Comparison of ENCODE assay signal across 28 mouse cellular contexts in genomic region chr7:137084651-137085050, GRCm38 (mm10).
DNase-seq lines count a peak whose midpoint lies in the region; ATAC-seq lines count a peak whose summit lies in the region.
"Had no signal": no experiment of that assay in that cellular context is flagged by ENCODE, and none has a peak within 500 bp of the region (broad histone marks: within the 10 kb centered on the region; RNA-seq: fewer than 3 reads in every experiment).

No protein-coding gene starts in this region.

- no peak overlapping the region for H3K9ac ChIP-seq in kidney, embryonic 15.5 days
- H3K9ac ChIP-seq in limb, embryonic 13.5 days, result no peak overlapping the region
- H3K9ac ChIP-seq: embryonic facial prominence, embryonic 12.5 days; embryonic facial prominence, embryonic 15.5 days; forebrain, embryonic 13.5 days; heart, embryonic 13.5 days; hindbrain, embryonic 14.5 days had no signal

- DNase-seq in kidney, adult 11 months, result peak; percentile 57
- peak; percentile 9 to 59 for DNase-seq in kidney, adult 8-10 months
- DNase-seq in kidney, postnatal 10 days, result no peak
- no peak for DNase-seq in limb, embryonic 10.5 days (ENCODE audit: low spot score)
- no peak for DNase-seq in adrenal gland, postnatal 10 days
- DNase-seq: adrenal gland, postnatal 14 days; B cell, adult 2 months; cerebellum, adult 11 months; cerebellum, adult 2 months; cerebellum, adult 9-11 months; cerebellum, postnatal 25 days; gastrocnemius, postnatal 10 days; gastrocnemius, postnatal 36 days; heart, adult 2 months; heart, postnatal 14 days; heart, postnatal 4 days had no signal

- no peaks in the 10 kb centered on the region for H3K36me3 ChIP-seq in kidney, embryonic 15.5 days
- H3K36me3 ChIP-seq in limb, embryonic 13.5 days, result no peaks in the 10 kb centered on the region
- H3K36me3 ChIP-seq in limb, embryonic 10.5 days, result no peaks in the 10 kb centered on the region
- H3K36me3 ChIP-seq: embryonic facial prominence, embryonic 12.5 days; embryonic facial prominence, embryonic 15.5 days; G1E; heart, embryonic 10.5 days; heart, embryonic 13.5 days had no signal

- WGBS in kidney, embryonic 15.5 days, result 83% methylated on average over 7 of the region's 7 CpGs
- 75% methylated on average over 7 of the region's 7 CpGs for WGBS in limb, embryonic 13.5 days
- 92% methylated on average over 7 of the region's 7 CpGs for WGBS in limb, embryonic 10.5 days

- H3K27ac ChIP-seq in kidney, embryonic 15.5 days, result no peak overlapping the region
- peak overlapping the region; percentile 82 for H3K27ac ChIP-seq in limb, embryonic 13.5 days
- no peak overlapping the region for H3K27ac ChIP-seq in limb, embryonic 10.5 days
- H3K27ac ChIP-seq: embryonic facial prominence, embryonic 12.5 days; embryonic facial prominence, embryonic 15.5 days; forebrain, embryonic 13.5 days; heart, adult 2 months; heart, embryonic 10.5 days; hindbrain, embryonic 14.5 days had no signal

- H3K27me3 ChIP-seq in kidney, embryonic 15.5 days, result peaks cover 4% of the 10 kb centered on the region
- H3K27me3 ChIP-seq in limb, embryonic 13.5 days, result peaks cover 15% of the 10 kb centered on the region
- peaks cover 39% of the 10 kb centered on the region for H3K27me3 ChIP-seq in limb, embryonic 10.5 days (ENCODE audit: low read depth, poor library complexity, severe bottlenecking)
- H3K27me3 ChIP-seq: CH12.LX; embryonic facial prominence, embryonic 12.5 days; embryonic facial prominence, embryonic 15.5 days; Patski had no signal

- no peaks in the 10 kb centered on the region for H3K9me3 ChIP-seq in kidney, embryonic 15.5 days (replicated peaks)
- no peaks in the 10 kb centered on the region for H3K9me3 ChIP-seq in limb, embryonic 13.5 days
- H3K9me3 ChIP-seq in limb, embryonic 10.5 days (replicated peaks), result no peaks in the 10 kb centered on the region
- H3K9me3 ChIP-seq: embryonic facial prominence, embryonic 12.5 days; embryonic facial prominence, embryonic 15.5 days; forebrain, embryonic 13.5 days; heart, embryonic 10.5 days; heart, embryonic 13.5 days had no signal

- H3K4me1 ChIP-seq in kidney, embryonic 15.5 days, result peaks cover 38% of the 10 kb centered on the region
- H3K4me1 ChIP-seq in limb, embryonic 13.5 days, result peaks cover 83% of the 10 kb centered on the region
- H3K4me1 ChIP-seq in limb, embryonic 10.5 days, result peaks cover 66% of the 10 kb centered on the region

- ATAC-seq in kidney, embryonic 15.5 days (replicated peaks; ENCODE audit: low FRiP score), result no peak
- no peak for ATAC-seq in limb, embryonic 13.5 days (ENCODE audit: low FRiP score, low read depth)
- ATAC-seq: forebrain, embryonic 13.5 days; forebrain, embryonic 16.5 days; Patski had no signal

- no peak overlapping the region for H3K4me2 ChIP-seq in kidney, embryonic 15.5 days
- no peak overlapping the region for H3K4me2 ChIP-seq in limb, embryonic 13.5 days (replicated peaks)
- H3K4me2 ChIP-seq: embryonic facial prominence, embryonic 12.5 days; embryonic facial prominence, embryonic 15.5 days; forebrain, embryonic 13.5 days; heart, embryonic 13.5 days; hindbrain, embryonic 14.5 days had no signal

- H3K4me3 ChIP-seq in kidney, embryonic 15.5 days (replicated peaks), result no peak overlapping the region
- H3K4me3 ChIP-seq in limb, embryonic 13.5 days, result no peak overlapping the region
- H3K4me3 ChIP-seq in limb, embryonic 10.5 days, result no peak overlapping the region
- H3K4me3 ChIP-seq: embryonic facial prominence, embryonic 12.5 days; embryonic facial prominence, embryonic 15.5 days; forebrain, embryonic 13.5 days; heart, adult 2 months; heart, embryonic 10.5 days; heart, embryonic 13.5 days had no signal

Comparison
In these comparisons a context has a peak if more than half of its experiments do, and no peak if none do; other contexts are left out.
1. DNase-seq: peak in kidney, adult 11 months (single experiment) and kidney, adult 8-10 months (2 of 2); none in kidney, postnatal 10 days (single experiment), limb, embryonic 10.5 days (single experiment) and adrenal gland, postnatal 10 days (single experiment).